Mouse (Mus musculus): ENCODE measurements around the gene Pde10a. TPM values are rescaled to one million over a fixed set of nuclear protein-coding genes. Genes with fewer than 3 reads are reported as not detected.

Gene Pde10a
- total RNA-seq, 2 experiments from 2014 or later = 0.77 TPM; not detected in 1

DNA sequence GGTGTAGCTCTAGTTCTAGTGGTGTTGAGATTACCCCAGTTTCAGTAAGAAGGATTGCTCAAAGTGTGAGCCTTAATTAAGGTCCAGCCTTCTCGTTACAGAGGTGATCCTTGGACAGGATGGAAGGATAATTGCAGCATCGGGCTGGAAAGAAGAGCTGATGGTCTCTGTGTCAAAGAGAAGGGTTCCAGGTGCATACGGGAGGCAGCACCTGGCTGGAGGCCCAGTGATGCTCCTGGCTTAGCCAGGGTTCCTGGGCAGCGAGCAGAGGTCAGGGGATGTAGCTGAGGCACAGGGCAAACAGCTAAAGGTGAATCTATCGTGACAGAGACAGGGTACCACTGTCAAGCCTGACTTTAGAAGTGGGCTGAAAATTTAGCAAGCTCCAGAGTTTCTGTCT, 290.7 kb downstream of the Pde10a start:
- ATAC-seq (replicated peaks; ENCODE audit: low FRiP score, poor library complexity, severe bottlenecking) = no peak

DNA sequence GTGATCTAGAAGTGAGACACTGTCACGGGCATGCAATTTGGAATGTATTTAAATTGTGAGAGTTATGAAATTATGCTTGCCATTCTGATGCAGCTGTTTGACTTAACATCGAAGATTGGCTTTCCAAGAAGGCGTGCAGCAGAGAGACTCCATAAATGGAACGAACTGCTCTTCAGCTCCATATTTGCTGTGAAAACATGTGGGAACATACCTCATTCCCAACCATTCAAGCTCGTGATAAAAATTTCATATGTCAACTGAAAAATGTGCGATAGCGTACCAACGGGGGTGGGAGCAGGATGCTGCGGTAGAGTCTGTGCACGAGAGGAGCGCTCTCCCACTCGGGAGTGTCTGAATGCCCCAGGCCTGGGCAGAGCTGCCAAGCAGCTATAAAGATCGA, 293.5 kb downstream of the Pde10a start:
- no peak for ATAC-seq (replicated peaks; ENCODE audit: low FRiP score, poor library complexity, severe bottlenecking)

DNA sequence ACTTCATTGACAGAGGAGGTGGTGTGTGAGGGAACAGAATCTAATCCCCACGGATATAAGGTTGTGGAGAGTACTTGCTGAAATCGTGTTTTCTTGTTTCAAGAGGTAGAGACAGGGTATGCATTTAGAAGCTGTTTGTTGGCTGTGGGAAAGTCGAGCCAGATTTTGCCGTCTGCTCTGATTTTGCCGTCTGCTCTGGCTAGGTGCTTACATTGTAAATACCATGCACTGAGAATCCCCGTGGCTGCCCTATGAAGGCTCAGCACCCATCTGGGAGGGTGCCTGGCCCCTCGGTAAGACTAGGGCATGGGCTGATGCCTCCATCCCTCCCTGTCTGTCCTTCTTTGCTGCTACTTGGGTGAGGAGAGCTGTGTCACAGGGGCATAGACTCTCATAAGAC, 298.4 kb downstream of the Pde10a start:
- ATAC-seq (replicated peaks; ENCODE audit: low FRiP score, poor library complexity, severe bottlenecking) = no peak

GRCm38 (mm10) chr17:8827204-8827603, 302.0 kb downstream of the Pde10a start:
- no peak for ATAC-seq (replicated peaks; ENCODE audit: low FRiP score, poor library complexity, severe bottlenecking)

- ATAC-seq (replicated peaks; ENCODE audit: low FRiP score, poor library complexity, severe bottlenecking) = no peak
Observed at GRCm38 (mm10) chr17:8831001-8831400, 305.8 kb downstream of the Pde10a start.

GRCm38 (mm10) chr17:8836292-8836691, 311.1 kb downstream of the Pde10a start:
- no peak for ATAC-seq (replicated peaks; ENCODE audit: low FRiP score, poor library complexity, severe bottlenecking)

- ATAC-seq (replicated peaks; ENCODE audit: low FRiP score, poor library complexity, severe bottlenecking) = no peak
Observed at GRCm38 (mm10) chr17:8838252-8838651, 313.1 kb downstream of the Pde10a start.

- ATAC-seq (replicated peaks; ENCODE audit: low FRiP score, poor library complexity, severe bottlenecking) = no peak
Observed at GRCm38 (mm10) chr17:8839237-8840011, 314.3 kb downstream of the Pde10a start.

DNA sequence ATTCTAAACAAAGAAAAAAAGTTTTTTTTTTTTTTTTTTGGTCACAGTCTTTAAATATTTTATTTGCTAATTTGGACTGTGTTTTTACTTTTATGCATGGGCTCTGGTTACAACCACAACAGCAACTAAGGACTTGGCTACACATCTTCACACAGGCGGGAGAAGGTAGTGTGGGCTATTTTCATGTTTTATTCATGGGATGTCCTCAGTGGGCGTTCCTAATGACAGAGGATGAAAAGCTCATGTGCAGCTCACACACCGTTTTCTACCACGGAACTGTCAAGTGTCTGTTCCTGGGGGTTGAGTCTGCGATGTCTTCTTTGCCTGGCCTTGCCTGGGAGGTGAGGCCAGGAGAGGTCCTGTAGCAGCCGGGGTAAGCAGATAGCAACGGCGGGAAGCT, 315.9 kb downstream of the Pde10a start:
- ATAC-seq (replicated peaks; ENCODE audit: low FRiP score, poor library complexity, severe bottlenecking) = no peak

DNA sequence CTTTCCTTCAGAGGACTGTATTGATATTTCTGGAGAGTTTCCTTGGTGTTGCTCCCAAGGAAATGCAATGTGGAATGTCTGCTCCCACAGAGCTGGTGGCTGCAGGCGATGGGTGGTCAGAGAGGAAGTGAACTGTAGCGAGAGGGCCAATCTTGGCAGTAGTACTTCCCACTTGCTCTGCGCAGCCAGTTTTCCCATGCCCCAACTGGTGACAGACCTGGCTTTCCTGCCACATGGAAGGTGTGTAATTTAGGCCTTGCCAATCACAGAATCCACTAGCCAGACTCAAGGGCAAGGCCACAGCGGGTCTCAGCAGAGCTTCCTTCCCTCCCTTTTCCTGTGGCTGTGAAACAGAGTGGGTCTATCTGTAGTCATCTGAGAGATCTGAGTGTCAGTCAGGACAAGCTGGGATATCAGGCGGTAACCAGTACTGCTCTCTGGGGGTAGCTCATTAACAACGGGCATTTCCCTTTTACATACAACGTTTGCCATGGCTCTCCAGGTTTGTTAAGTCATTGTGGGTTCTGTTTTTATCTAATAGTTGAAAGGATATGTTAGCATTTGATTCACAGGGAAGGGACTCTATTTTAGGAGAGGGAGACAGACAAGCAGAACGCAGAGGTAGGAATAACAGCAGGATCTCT, 316.8 kb downstream of the Pde10a start:
- ATAC-seq (replicated peaks; ENCODE audit: low FRiP score, poor library complexity, severe bottlenecking) = no peak

- ATAC-seq (replicated peaks; ENCODE audit: low FRiP score, poor library complexity, severe bottlenecking) = no peak
Observed at GRCm38 (mm10) chr17:8842662-8843061, 317.5 kb downstream of the Pde10a start.

DNA sequence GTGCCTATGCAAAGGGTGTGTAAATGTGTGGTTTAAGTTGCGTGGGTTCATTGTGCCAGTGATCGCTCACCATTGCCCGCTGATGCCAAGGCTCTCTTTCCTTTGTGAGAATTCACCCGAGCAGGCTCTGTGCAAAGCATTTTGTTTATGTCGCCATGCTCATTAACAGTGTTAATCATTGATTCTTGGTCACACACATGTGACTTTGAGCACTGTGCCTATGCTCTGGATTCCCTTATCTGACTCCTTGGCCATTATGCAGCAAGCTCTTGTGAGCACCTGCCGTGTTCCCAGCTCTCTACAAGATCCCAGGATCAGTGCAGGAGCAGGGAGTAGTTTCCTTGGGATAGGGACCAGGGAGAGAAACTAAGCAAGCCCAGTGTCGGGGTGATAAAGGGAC, 318.8 kb downstream of the Pde10a start:
- no peak for ATAC-seq (replicated peaks; ENCODE audit: low FRiP score, poor library complexity, severe bottlenecking)

- ATAC-seq (replicated peaks; ENCODE audit: low FRiP score, poor library complexity, severe bottlenecking) = no peak
Observed at GRCm38 (mm10) chr17:8846506-8846905, 321.3 kb downstream of the Pde10a start.

- ATAC-seq (replicated peaks; ENCODE audit: low FRiP score, poor library complexity, severe bottlenecking) = no peak
Observed at GRCm38 (mm10) chr17:8847558-8847957, 322.4 kb downstream of the Pde10a start.

GRCm38 (mm10) chr17:8851846-8852245, 326.7 kb downstream of the Pde10a start:
- no peak for ATAC-seq (replicated peaks; ENCODE audit: low FRiP score, poor library complexity, severe bottlenecking)

- no peak for ATAC-seq (replicated peaks; ENCODE audit: low FRiP score, poor library complexity, severe bottlenecking)
Observed at GRCm38 (mm10) chr17:8856430-8857371, 331.5 kb downstream of the Pde10a start.

- ATAC-seq (replicated peaks; ENCODE audit: low FRiP score, poor library complexity, severe bottlenecking) = no peak
Observed at GRCm38 (mm10) chr17:8858636-8859421, 333.7 kb downstream of the Pde10a start.

GRCm38 (mm10) chr17:8859489-8859888, 334.3 kb downstream of the Pde10a start:
- ATAC-seq (replicated peaks; ENCODE audit: low FRiP score, poor library complexity, severe bottlenecking) = no peak

- no peak for ATAC-seq (replicated peaks; ENCODE audit: low FRiP score, poor library complexity, severe bottlenecking)
Observed at GRCm38 (mm10) chr17:8864638-8865497, 339.7 kb downstream of the Pde10a start.

All from erythroblast, adult 5-6 weeks (primary cell).